Mouse (Mus musculus): Measurements from ENCODE around the gene Pip5k1c. TPM values are rescaled to one million over a fixed set of nuclear protein-coding genes. Genes with fewer than 3 reads are reported as not detected.

Gene Pip5k1c
- 38.7 and 46.9 TPM in 2 replicates for total RNA-seq (2021)
- long read RNA-seq, experiment 1, full-length matches to known transcripts = 21 of 48 reads
- long read RNA-seq, experiment 1, partial matches to known transcripts = 23 of 48 reads
- long read RNA-seq, experiment 1, other reads (novel, unspliced or antisense) = 4 of 48 reads
- long read RNA-seq, experiment 2, full-length matches to known transcripts = 13 of 31 reads
- long read RNA-seq, experiment 2, partial matches to known transcripts = 9 of 31 reads
- long read RNA-seq, experiment 2, other reads (novel, unspliced or antisense) = 9 of 31 reads

DNA sequence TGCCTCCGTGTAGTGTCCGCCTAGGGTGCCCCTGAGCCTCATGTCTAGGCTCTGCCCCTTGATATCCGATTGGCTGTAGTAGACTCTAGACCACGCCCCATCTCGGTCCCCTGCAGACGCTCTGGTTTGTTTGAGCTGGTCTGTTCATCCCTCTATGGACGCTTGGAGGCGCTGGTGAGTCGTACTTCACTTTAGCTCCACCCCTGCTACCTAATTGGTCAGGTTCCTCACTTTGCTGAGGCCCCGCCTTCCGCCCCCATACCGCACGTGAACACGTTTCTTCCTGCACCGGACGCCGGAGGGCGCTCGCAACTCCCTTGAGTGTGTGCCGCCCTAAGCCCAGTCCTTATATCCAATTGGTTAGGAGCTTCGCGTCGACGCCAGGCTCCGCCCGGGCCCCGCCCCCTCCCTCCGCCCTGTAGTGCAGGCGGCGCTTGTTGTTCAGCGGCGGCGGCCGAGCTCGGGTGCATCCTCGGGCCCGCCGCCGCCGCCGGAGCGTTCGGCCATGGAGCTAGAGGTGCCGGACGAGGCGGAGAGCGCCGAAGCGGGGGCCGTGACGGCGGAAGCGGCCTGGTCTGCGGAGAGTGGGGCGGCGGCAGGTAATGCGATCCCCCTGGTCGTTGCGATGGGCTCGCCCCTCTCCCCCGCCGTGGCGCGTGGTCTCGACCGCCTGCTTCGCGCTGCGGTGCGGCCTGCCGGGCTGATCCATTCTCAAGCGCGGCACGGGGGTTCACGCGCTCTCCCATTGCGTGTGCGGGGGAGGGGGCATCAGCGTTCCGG is at the start of gene Pip5k1c:
Pip5k1c (plus strand) TSS at position 410 of the 780 bp plus-strand sequence.
- peak; percentile 99 for DNase-seq

- no peak for DNase-seq
Measured at GRCm38 (mm10) chr10:81244146-81244545, 48.6 kb upstream of the Pip5k1c start.

GRCm38 (mm10) chr10:81244595-81244994 is 48.2 kb upstream of the Pip5k1c start:
- DNase-seq = peak; percentile 88

GRCm38 (mm10) chr10:81245166-81245565 is 47.6 kb upstream of the Pip5k1c start:
- no peak for DNase-seq

DNA sequence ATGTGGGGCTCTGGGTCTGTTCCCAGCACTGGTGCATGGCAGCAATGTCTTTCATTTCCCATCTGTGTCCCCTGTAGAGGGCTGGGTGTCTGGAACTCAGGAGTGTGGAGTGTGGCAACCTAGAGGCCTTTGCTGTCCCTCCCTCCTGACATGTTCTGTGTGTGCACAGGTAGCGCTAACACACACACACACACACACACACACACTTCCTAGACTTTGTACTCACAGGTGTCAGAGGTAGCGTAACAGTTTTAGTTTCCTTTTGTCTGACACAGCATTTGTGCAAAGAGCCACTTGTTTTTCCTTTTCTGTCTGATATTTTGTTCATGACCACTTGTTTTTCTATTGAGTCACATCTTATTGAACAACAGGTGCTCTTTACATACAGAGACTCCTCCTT is 45.0 kb upstream of the Pip5k1c start:
- DNase-seq = no peak

- DNase-seq = no peak
Measured at GRCm38 (mm10) chr10:81249442-81249841, 43.3 kb upstream of the Pip5k1c start.

- DNase-seq = peak; percentile 74
Measured at GRCm38 (mm10) chr10:81252424-81253419, 40.0 kb upstream of the Pip5k1c start, which contains the start of gene Matk. TSS of gene Matk (plus strand) at chr10:81252935.

- no peak for DNase-seq
Measured at GRCm38 (mm10) chr10:81254886-81255285, 37.9 kb upstream of the Pip5k1c start.

GRCm38 (mm10) chr10:81257158-81258039 is 35.4 kb upstream of the Pip5k1c start:
- DNase-seq = no peak

DNA sequence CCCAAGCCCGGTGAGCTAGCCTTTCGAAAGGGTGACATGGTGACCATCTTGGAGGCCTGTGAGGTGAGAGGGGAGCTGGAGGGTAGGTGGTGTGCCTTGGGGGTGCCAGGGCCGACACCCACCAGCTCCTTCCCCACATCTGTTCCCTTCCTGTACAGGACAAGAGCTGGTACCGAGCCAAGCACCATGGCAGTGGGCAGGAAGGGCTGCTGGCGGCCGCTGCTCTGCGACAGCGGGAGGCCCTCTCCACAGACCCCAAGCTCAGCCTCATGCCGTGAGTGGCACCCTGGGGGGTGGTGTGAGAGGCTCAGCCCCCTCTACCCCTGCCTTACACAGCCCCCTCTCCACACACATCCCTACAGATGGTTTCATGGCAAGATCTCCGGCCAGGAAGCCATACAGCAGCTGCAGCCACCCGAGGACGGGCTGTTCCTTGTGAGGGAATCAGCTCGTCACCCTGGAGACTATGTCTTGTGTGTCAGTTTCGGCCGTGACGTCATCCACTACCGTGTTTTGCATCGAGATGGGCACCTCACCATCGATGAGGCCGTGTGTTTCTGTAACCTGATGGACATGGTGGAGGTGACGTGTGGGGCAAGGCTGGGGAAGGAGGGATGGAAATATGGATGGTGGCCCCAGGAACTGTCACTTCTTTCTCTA is 33.4 kb upstream of the Pip5k1c start:
- DNase-seq = no peak

GRCm38 (mm10) chr10:81261025-81261424 is 31.7 kb upstream of the Pip5k1c start:
- no peak for DNase-seq

GRCm38 (mm10) chr10:81265540-81265939 is 27.2 kb upstream of the Pip5k1c start:
- no peak for DNase-seq

- DNase-seq = peak; percentile 98
Measured at GRCm38 (mm10) chr10:81266211-81267105, 26.3 kb upstream of the Pip5k1c start, which contains the start of the genes Mrpl54 and Apba3. TSS of gene Mrpl54 (minus strand) at chr10:81266934. TSS of gene Apba3 (plus strand) at chr10:81266960.

- peak; percentile 91 for DNase-seq
Measured at GRCm38 (mm10) chr10:81268056-81268455, 24.7 kb upstream of the Pip5k1c start.

- no peak for DNase-seq
Measured at GRCm38 (mm10) chr10:81268643-81269412, 23.9 kb upstream of the Pip5k1c start.

GRCm38 (mm10) chr10:81272356-81272755 is 20.4 kb upstream of the Pip5k1c start:
- no peak for DNase-seq

DNA sequence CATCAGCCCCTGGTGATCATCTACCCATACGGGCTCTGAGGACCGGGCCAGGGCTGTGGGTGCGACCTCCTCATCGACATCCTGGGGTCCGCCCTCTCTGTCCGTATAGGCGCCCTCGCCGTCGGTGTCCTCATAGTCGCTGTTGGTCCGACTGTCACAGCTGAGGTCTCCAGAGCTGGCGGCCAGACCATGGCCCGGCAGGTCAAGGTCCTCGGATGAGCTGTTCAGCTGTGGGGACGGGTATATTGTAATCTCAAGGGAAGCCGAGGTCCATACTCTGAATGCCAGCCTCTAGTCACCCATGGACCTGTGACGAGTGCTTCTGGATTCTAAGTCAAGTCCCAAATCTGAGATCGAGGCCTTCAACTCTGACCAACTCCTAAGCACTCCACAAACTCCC is 18.9 kb upstream of the Pip5k1c start:
- DNase-seq = peak; percentile 54

DNA sequence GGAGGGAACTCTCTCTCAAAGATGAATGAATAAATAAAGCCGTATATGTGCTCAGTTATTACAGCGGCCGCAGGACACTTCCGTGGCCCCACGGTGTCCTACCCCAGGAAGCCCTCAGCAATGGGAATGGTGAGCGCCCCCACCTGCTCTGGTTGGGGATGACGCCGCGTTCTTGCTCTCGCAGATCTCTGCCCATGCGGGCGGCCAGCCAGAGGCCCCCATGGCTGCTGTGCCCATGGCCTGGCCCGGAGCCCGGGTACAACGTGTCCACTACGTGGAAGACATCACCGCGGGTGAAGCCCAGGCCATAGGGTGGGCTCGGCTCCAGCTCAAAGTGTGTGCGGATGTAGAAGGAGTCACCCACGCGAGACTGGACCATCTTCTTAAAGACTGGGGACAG is 15.1 kb upstream of the Pip5k1c start:
- no peak for DNase-seq

DNA sequence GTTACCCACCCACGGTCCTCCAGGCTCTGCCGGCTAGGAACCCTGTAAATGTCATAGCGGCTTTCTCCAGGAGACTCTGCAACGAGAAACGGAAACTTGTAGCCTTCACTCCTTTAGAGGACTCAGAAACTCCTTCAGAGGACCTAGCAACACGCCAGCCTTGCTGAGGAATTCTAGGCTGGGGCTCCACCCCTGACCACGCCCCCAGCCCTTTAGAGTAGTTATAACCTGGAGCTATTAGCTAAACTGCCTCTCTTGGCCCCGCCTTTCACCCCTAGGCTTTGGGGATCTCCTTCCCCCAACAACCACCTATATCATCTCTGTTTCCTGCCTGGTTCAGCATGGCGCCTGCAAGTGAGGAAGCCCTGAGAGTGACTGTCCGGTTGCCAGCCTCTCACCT is 13.3 kb upstream of the Pip5k1c start:
- DNase-seq = no peak
